Mouse (Mus musculus) T-helper 2 cell (primary cell): ENCODE data around the gene Tbc1d8.

Experiments used
- in situ Hi-C: fragments of 300-600 bp; cut with MboI, MseI; formaldehyde crosslinking; loops from one replicate; pipeline ENCODE4 v1.15.1; 2025; ENCODE audit warnings: high pct_unique_total_duplicates

Gene Tbc1d8

GRCm38 (mm10) chr1:39478057-39478895 lies at the start of gene Tbc1d8:
Gene Tbc1d8 (minus strand): TSS chr1:39478755.
- in situ Hi-C loops: no loop called here

GRCm38 (mm10) chr1:39528319-39528718 lies 49.8 kb upstream of the Tbc1d8 start:
- in situ Hi-C loops: no loop called here

- in situ Hi-C loops: no loop called here
These were observed 48.9 kb upstream of the Tbc1d8 start for GRCm38 (mm10) chr1:39527432-39527831.

- in situ Hi-C loops: no loop called here
These were observed 48.0 kb upstream of the Tbc1d8 start for GRCm38 (mm10) chr1:39526371-39527167.

- in situ Hi-C loops: no loop called here
These were observed 47.2 kb upstream of the Tbc1d8 start for GRCm38 (mm10) chr1:39525763-39526162.

- in situ Hi-C loops: no loop called here
These were observed 44.0 kb upstream of the Tbc1d8 start for GRCm38 (mm10) chr1:39522519-39522918.

GRCm38 (mm10) chr1:39521326-39521725 lies 42.8 kb upstream of the Tbc1d8 start:
- in situ Hi-C loops: no loop called here

- in situ Hi-C loops: loop anchor here (5.0 kb wide), 1 partner anchor 513 kb away; no protein-coding TSS in a partner anchor
These were observed 36.9 kb upstream of the Tbc1d8 start for GRCm38 (mm10) chr1:39515303-39515991.

GRCm38 (mm10) chr1:39512183-39512582 lies 33.6 kb upstream of the Tbc1d8 start:
- in situ Hi-C loops: no loop called here

- in situ Hi-C loops: no loop called here
These were observed 33.2 kb upstream of the Tbc1d8 start for GRCm38 (mm10) chr1:39511775-39512174.

GRCm38 (mm10) chr1:39505600-39505999 lies 27.0 kb upstream of the Tbc1d8 start:
- in situ Hi-C loops: no loop called here

GRCm38 (mm10) chr1:39504261-39504660 lies 25.7 kb upstream of the Tbc1d8 start:
- in situ Hi-C loops: loop anchor here (5.0 kb wide), 1 partner anchor 112 kb away; no protein-coding TSS in a partner anchor

- in situ Hi-C loops: loop anchor here (5.0 kb wide), 1 partner anchor 111 kb away; no protein-coding TSS in a partner anchor
These were observed 24.5 kb upstream of the Tbc1d8 start for GRCm38 (mm10) chr1:39502817-39503633.

GRCm38 (mm10) chr1:39499485-39499941 lies 21.0 kb upstream of the Tbc1d8 start:
- in situ Hi-C loops: no loop called here

GRCm38 (mm10) chr1:39497748-39498147 lies 19.2 kb upstream of the Tbc1d8 start:
- in situ Hi-C loops: no loop called here

GRCm38 (mm10) chr1:39496995-39497394 lies 18.4 kb upstream of the Tbc1d8 start:
- in situ Hi-C loops: no loop called here

GRCm38 (mm10) chr1:39493664-39494063 lies 15.1 kb upstream of the Tbc1d8 start:
- in situ Hi-C loops: no loop called here

GRCm38 (mm10) chr1:39493165-39493564 lies 14.6 kb upstream of the Tbc1d8 start:
- in situ Hi-C loops: no loop called here

- in situ Hi-C loops: no loop called here
These were observed 8.8 kb upstream of the Tbc1d8 start for GRCm38 (mm10) chr1:39487370-39487769.

GRCm38 (mm10) chr1:39482115-39482815 lies 3.7 kb upstream of the Tbc1d8 start:
- in situ Hi-C loops: no loop called here
